Mouse (Mus musculus): ENCODE data around the gene Polr3k.

Gene Polr3k

DNA sequence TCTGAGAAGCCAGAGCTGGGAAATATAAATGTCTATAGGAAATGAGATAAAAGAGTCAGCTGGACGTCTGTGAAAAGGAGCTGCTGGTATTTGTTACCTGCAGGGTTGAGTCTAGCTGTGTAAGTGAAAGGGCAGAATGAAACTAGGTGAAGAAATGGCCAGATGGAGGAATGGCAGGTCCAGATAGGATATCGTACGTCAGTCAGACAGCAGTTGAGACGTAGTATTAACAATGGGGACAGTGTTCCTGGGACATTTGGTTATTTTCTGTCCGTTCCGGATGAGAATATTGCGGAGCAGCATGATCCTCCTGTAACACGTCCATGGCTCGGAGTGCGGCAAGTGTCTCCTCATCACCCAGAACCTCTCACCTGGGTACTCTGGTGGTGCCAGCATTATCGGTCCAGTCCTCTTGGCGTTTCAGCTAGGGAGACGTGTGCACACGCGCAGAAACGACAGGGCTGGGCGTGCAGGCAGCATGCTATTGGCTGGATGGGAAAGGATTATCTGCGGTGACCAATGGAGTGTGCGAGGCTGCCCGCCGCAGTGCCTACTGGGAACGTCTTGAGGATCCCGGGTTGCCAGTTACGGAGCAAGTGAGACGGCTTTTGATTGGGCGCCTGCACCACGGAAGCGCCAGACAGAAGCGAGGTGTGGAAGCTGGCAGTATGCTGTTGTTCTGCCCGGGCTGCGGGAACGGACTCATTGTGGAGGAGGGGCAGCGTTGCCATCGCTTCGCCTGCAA, at the start of gene Polr3k:
Gene Polr3k, plus strand, starts transcription at position 547 of the 745 bp plus-strand sequence.
- peak; percentile 95 for DNase-seq (ENCODE audit: low spot score in 2 of 2)

DNA sequence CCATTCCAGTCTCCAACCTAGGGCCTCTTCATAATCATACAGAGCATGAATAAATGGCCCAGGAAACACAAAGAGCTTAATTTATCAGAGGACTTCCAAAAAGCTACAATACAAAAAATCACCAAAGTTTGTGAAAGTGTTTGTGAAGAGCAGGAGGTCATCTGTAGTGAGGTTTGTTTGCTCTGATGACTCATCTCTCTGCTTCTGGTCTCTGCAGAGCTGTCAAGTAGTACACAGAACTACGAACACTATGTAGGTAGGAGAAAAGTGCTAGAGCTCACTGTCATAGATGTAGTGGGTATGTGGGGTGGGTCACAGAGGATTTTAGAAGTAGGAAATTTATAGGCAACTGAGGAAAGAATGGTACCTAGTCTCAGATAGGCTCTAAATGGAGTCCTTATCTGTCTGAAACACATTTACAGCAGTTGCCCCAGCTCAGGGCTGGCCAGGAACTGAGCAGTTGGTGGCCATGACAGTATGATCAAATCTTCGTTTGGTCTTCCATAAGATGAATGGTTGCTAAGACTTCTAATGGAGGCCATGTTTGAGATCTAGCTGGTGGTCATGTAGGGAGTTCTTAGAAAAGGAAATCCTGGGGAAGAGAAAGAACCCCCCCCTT, 35.0 kb upstream of the Polr3k start:
- no peak for DNase-seq (ENCODE audit: low spot score in 2 of 2)

DNA sequence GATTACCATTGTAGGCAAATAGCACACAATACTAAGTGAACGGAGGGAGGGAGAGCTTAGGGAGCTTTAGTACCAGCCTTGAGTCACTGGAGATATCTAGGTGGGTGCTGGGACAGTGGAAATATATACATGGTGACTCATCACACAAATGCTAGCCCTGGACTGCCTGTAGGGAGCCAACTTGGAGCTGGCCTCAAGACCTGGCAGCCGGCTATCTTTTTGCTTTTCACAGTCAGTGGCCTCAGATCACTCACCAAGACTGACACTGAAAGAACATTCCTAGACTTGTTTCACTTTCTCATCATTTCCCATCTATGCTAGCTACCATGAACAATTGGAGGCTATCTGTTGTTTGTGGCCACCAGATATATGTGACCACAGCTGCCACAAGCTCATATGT, 31.4 kb upstream of the Polr3k start:
- no peak for DNase-seq (ENCODE audit: low spot score in 2 of 2)

DNA sequence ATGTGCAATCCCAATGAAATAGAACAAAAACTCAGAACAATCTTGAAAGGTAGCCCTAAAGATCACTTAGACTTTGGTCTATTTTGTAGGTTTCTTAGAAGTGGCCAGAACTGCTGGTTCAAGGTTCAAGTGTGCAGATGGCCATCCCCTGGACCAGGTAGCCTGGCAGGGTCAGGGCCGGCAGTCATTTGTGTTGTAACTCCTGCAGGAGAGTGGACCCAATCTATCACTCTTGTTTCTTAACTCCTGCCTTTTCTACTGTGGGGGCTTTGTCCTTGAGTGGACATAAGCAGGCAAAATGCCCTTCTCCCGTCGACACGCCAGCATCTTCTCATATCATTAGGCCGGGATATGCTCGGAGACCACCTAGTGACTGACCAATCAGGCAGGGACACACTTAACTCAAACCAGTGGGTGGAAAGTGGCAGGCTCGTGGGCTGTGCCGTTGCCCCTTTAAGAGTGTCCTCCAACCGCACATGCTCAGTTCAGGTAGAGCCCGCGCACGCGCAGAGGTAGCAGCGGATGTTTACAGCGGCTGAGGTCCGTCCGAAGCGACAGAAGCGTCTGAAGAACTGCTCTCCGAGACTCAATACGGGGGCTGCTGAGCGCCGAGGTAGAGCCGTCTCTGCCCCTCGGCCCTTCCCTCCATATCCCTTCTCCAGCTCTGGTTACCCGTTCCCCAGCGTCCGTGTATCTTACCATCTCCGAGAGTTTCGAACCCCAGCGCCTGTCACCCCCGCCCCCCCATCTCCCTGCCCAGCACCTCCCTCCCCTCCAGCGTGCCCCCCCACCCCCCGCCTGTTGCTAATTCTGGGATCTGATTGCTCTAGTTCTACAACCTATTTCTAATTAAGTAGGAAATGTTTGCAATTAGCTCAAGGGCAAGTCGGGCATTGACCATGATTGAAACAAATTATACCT, 26.5 kb upstream of the Polr3k start, which contains the start of gene Pcmtd2:
Gene Pcmtd2, plus strand, starts transcription at position 483 of the 921 bp plus-strand sequence.
- peak; percentile 87 to 88 for DNase-seq (ENCODE audit: low spot score in 2 of 2)

DNA sequence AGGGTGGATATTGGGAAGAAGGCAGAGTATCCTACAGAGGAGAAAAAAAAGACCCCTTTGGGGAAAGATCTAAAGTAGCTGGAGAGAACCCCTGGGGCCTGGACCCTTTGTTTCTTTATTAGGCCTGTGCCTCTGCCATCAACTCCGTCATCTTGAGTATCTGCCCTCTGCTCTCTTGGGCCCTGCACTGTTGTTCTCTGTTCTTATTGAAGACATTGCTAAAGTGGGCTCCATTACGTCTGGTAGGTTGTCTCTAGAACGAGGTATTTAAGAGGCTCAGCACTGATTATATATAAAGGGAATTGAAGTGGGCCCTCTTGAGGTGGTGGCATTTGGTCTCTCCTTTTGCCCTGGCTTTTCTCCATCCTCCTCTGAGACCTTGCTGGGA, 25.9 kb upstream of the Polr3k start:
- no peak for DNase-seq (ENCODE audit: low spot score in 2 of 2)

DNA sequence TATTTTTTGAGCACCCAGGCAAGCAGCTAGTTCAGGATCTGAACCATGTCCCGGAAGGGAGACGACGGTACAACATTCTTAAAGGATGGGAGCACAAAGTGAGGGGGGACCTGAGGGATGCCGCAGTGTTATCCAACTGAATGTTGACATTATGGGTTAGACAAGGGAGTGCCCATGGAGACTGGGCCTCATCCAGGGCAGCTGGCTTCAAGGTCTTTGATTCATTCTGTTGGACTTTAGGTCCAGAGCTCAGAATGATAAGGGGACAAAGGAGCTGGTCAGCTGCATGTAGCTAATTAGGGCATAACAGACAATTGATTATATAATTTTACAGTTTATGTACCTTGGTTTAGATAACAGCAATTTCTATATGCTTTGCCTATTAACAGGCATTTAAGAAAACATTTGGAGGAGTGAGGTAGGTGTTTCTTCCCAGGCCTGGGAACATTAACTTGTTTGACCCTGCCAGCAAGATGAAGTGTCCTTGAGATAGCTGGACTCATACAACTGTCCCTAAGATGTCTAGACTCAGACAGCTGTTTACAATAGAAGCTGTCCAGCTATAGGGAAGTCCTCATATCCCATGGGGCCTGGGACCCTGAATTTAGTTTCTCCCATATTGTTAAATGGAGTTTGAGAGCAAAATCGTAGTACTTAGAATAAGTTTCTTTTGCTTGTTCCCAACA, 18.3 kb upstream of the Polr3k start:
- DNase-seq (ENCODE audit: low spot score in 2 of 2) = no peak

DNA sequence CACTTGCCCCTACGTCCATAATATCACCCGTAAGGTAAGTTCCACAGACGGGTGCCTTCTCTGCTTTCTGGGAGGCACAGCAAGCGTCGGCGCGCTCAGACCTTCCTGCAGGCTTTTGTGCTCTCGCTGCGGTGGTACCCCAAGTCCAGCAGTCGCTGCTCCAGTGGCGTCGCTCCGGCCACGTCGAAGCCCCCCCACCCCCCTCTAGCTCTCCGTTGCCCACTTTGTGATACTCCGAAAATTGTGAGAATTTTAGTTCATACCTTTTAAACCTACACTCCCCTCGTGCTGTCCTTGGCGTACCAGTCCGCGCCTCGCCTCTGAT, 361 bp downstream of the Polr3k start:
- no peak for DNase-seq (ENCODE audit: low spot score in 2 of 2)

DNA sequence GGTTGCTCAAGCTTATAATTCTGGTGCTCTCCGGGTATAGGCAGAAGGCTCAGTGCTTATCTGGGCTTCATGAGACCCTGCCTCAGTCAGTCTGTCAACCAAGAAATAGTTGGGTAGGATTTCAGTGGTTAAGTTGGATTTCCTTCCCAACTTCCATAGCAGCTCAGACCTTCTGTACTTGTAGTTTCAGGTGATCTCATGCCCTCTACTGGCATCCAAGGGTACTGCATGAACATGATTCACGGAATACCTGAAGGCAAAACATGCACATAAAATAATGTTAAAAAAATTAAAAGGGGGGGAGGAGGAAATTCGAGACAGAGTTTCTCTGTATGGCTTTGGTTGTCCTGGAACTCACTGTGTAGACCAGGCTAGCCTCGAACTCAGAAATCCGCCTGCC, 2.8 kb downstream of the Polr3k start:
- DNase-seq (ENCODE audit: low spot score in 2 of 2) = peak; percentile 33 to 68

DNA sequence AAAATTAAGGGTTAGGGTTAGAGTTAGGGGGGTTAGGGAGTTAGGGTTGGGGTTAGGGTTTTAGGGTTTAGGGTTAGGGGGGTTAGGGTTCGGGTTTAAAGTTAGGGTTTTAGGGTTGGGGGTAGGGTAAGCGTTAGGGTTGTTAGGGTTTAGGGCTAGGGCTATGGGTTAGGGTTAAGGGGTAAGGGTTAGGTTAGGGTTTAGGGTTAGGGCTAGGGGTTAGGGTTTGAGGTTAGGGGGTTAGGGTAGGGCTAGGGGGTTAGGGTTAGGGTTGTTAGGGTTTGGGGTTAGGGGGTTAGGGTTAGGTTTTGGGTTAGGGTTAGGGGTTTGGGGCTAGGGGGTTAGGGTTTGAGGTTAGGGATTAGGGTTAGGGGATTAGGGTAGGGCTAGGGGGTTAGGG, 6.9 kb downstream of the Polr3k start:
- DNase-seq (ENCODE audit: low spot score in 2 of 2) = no peak

DNA sequence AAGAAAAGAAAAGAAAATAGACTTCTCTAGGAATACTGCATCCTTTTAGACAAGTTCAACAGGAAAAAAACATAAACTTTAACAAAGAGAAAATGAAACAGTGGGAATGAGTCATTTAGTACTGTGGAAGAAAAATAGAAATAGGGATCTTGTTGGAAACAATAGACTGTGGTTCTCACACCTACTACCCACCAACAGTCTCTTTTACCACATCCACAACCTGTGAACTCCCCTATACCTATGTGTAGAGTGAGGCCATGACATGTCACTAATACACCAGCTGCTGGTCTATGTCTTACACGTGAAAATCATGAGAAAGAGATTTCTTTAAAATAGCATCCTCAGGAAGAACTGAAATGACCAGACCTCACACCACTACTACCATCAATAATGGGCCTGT, 14.8 kb downstream of the Polr3k start:
- no peak for DNase-seq (ENCODE audit: low spot score in 2 of 2)

DNA sequence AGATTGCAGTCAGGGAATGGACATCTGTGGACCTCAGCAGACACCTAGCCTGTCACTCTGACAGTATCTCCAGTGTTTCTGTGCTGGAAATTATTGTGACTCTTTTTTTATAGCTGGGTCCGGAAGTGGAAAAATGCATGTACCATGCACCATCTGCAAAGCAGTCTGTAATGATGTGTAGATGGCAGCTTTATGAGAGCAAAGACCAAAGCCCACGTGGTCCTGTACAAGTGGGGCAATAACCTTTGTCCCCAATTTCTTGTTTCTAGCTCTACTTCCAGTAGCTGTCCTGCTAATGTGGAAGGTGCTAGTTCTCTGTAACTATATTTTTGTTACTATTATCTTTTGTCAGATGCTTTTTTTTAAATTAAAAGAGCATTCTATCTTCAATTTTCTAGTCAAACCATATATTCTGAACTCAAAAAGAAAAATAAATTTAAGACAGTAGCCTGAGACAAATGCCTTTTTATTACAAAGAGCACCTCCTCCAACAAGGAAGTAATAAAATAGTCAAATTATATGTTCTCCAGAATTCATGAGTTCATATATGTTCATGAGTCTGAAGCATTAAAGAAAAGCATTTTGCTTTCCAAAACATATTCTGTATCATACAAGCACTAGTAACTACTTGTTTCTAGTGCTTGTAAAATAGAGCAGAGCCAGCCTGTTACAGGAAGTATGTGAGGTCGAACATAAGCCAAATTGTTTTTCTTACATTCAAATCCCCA, 19.0 kb downstream of the Polr3k start:
- no peak for DNase-seq (ENCODE audit: low spot score in 2 of 2)

DNA sequence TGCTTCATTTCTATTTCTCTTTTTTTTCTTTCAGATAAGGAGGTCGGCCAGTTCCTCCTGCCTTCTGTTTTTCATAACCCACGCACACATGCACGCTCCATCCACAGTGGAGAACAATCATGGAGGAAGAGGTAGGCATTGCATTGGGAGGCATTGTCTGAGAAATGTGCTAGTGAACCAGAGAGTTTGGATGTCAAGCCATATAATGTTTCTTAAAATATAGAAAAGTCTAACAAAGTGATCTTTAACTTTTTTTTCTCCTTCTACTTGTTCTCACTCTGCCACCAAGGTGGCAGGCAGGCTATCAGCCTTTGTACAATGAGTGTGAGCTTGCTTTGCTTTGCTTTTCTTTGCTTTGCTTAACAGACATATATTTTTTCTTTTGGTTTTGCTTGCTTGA, 53.7 kb downstream of the Polr3k start:
- no peak for DNase-seq (ENCODE audit: low spot score in 2 of 2)

DNA sequence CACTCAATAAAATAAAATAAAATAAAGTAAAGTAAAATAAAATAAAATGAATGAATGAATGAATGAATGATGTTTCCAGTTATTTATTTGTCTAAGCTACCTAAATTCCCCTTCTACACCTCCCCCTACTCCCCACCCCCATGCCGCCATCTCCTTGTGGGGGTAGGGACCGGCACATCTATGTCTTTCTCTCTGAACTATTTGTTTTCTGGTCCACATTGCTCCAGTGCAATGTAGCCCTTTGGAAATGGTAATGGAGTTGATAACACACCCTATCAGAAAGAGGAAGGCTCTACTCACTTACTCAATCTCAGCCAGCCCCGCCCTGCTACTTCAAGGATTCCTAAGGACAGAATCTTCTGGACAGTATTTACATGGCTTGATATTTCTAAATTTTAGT, 54.4 kb downstream of the Polr3k start:
- DNase-seq (ENCODE audit: low spot score in 2 of 2) = peak in 1 of 2 experiments; percentile 23

All from frontal cortex, postnatal 10 days (tissue).